ENCODE assay signal across 8 mouse cellular contexts in the genomic region with DNA sequence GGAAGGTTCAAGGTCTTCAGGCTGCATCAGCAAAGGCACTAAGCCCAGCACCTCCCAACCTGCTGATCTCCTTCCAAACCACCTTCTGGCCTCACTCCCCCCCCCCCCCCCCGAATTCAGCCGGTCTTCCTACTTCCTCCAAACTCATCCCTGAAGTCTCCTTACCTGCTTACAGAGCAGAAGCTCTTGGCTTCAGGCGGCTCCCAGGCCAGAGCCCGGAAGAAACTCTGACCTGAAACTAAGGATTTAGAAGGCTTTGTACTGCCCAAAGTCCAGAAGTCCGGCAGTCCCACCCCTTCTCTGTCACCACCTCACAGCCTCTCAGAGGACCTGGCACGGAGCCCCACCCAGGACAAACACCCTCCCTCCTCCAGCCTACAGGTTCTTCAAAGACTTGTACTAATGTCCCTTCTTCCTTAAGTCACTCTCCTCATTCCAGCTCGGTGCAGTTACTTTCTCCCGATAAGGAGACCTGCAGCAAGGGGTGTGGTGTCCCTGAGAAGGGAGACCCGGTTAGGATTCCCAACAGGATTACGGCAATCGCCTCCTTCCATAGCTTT. TPM values are rescaled to one million over a fixed set of nuclear protein-coding genes. Genes with fewer than 3 reads are reported as not detected.
DNase-seq lines count a peak whose midpoint lies in the region; ATAC-seq lines count a peak whose summit lies in the region.

No protein-coding gene starts in this region.

- DNase-seq in 3T3-L1 (ENCODE audit: low read depth, low spot score) (peak; percentile 65), MEL-GATA-1-ER (ENCODE audit: extremely low read depth, low read depth) (peak; percentile 13)
- DNase-seq in embryonic facial prominence, embryonic 10.5 days (ENCODE audit: low spot score) = no peak
- DNase-seq in heart, postnatal 4 days = peak; percentile 68
- no peak for DNase-seq in retina, postnatal 1 day
- no peak for DNase-seq in layer of hippocampus, adult 11-12 months (ENCODE audit: low spot score)

- ATAC-seq in limb, embryonic 12.5 days (ENCODE audit: insufficient number of reproducible peaks, insufficient read depth, low FRiP score, low TSS enrichment, low read depth) = no peak
- ATAC-seq in midbrain, embryonic 13.5 days = peak; percentile 16; the same call in 1 of the 2 replicates

- H3K27ac ChIP-seq in embryonic facial prominence, embryonic 10.5 days (replicated peaks) = peak overlapping the region; percentile 89
- H3K27ac ChIP-seq in limb, embryonic 12.5 days = 0 out of 2 replicates have a peak overlapping the region, but pooled peaks have one; percentile 51
- H3K27ac ChIP-seq in midbrain, embryonic 13.5 days = 0 out of 2 replicates have a peak overlapping the region, but pooled peaks have one; percentile 16

- no peaks in the 10 kb centered on the region for H3K9me3 ChIP-seq in embryonic facial prominence, embryonic 10.5 days
- no peaks in the 10 kb centered on the region for H3K9me3 ChIP-seq in limb, embryonic 12.5 days
- no peaks in the 10 kb centered on the region for H3K9me3 ChIP-seq in midbrain, embryonic 13.5 days

- peaks cover 52% of the 10 kb centered on the region for H3K36me3 ChIP-seq in embryonic facial prominence, embryonic 10.5 days (replicated peaks)
- peaks cover 41% of the 10 kb centered on the region for H3K36me3 ChIP-seq in limb, embryonic 12.5 days
- peaks cover 38% of the 10 kb centered on the region for H3K36me3 ChIP-seq in midbrain, embryonic 13.5 days

- peak overlapping the region; percentile 88 for H3K4me2 ChIP-seq in limb, embryonic 12.5 days
- H3K4me2 ChIP-seq in midbrain, embryonic 13.5 days (replicated peaks) = peak overlapping the region; percentile 89

- peak overlapping the region; percentile 78 for H3K4me3 ChIP-seq in embryonic facial prominence, embryonic 10.5 days
- H3K4me3 ChIP-seq in limb, embryonic 12.5 days (replicated peaks) = peak overlapping the region; percentile 77
- H3K4me3 ChIP-seq in midbrain, embryonic 13.5 days (replicated peaks) = peak overlapping the region; percentile 72

- WGBS in embryonic facial prominence, embryonic 10.5 days = 10% methylated on average over 11 of the region's 11 CpGs
- WGBS in limb, embryonic 12.5 days = 14% methylated on average over 10 of the region's 11 CpGs
- WGBS in midbrain, embryonic 13.5 days = 8% methylated on average over 11 of the region's 11 CpGs

- H3K9ac ChIP-seq in limb, embryonic 12.5 days (replicated peaks) = peak overlapping the region; percentile 66
- H3K9ac ChIP-seq in midbrain, embryonic 13.5 days (replicated peaks) = peak overlapping the region; percentile 81

- no peaks in the 10 kb centered on the region for H3K27me3 ChIP-seq in embryonic facial prominence, embryonic 10.5 days (replicated peaks; ENCODE audit: low read depth, poor library complexity, severe bottlenecking)
- no peaks in the 10 kb centered on the region for H3K27me3 ChIP-seq in limb, embryonic 12.5 days
- no peaks in the 10 kb centered on the region for H3K27me3 ChIP-seq in midbrain, embryonic 13.5 days

- peaks cover 37% of the 10 kb centered on the region for H3K4me1 ChIP-seq in embryonic facial prominence, embryonic 10.5 days
- H3K4me1 ChIP-seq in limb, embryonic 12.5 days (replicated peaks) = peaks cover 29% of the 10 kb centered on the region
- peaks cover 36% of the 10 kb centered on the region for H3K4me1 ChIP-seq in midbrain, embryonic 13.5 days (replicated peaks)

RNA-seq across cellular contexts. Expression of a gene that starts 0.8 kb away (rescaled TPM):
- polyA plus RNA-seq in embryonic facial prominence, embryonic 10.5 days (2016; fragmentation: Nextera tagmentation; extraction: Ambion mirVana) = 29.0 and 32.0 TPM in 2 replicates
- total RNA-seq in heart, postnatal 4 days (2021) = 10 to 100 TPM; 18.9 TPM
- polyA plus RNA-seq in limb, embryonic 12.5 days (2016; fragmentation: Nextera tagmentation; extraction: Ambion mirVana) = 27.2 and 27.6 TPM in 2 replicates
- polyA plus RNA-seq in midbrain, embryonic 13.5 days (2015; fragmentation: Nextera tagmentation; extraction: Ambion mirVana) = 49.1 and 54.1 TPM in 2 replicates

RNA-seq across cellular contexts. Expression of a gene that starts 1.0 kb away (rescaled TPM):
- polyA plus RNA-seq in embryonic facial prominence, embryonic 10.5 days (2016; fragmentation: Nextera tagmentation; extraction: Ambion mirVana) = 124 and 142 TPM in 2 replicates
- 100 to 1,000 TPM; 107 to 109 TPM for total RNA-seq in heart, postnatal 4 days (2021)
- polyA plus RNA-seq in limb, embryonic 12.5 days (2016; fragmentation: Nextera tagmentation; extraction: Ambion mirVana) = 99.5 and 112 TPM in 2 replicates
- 75.1 and 89.5 TPM in 2 replicates for polyA plus RNA-seq in midbrain, embryonic 13.5 days (2015; fragmentation: Nextera tagmentation; extraction: Ambion mirVana)

RNA-seq across cellular contexts. Expression of a gene that starts 5.1 kb away (rescaled TPM):
- 44.3 and 46.9 TPM in 2 replicates for polyA plus RNA-seq in embryonic facial prominence, embryonic 10.5 days (2016; fragmentation: Nextera tagmentation; extraction: Ambion mirVana)
- 10 to 100 TPM; 65.5 to 66.6 TPM for total RNA-seq in heart, postnatal 4 days (2021)
- polyA plus RNA-seq in limb, embryonic 12.5 days (2016; fragmentation: Nextera tagmentation; extraction: Ambion mirVana) = 56.1 and 60.1 TPM in 2 replicates
- 41.6 and 46.3 TPM in 2 replicates for polyA plus RNA-seq in midbrain, embryonic 13.5 days (2015; fragmentation: Nextera tagmentation; extraction: Ambion mirVana)

RNA-seq across cellular contexts. Expression of a gene that starts 15.7 kb away (rescaled TPM):
- polyA plus RNA-seq in embryonic facial prominence, embryonic 10.5 days (2016; fragmentation: Nextera tagmentation; extraction: Ambion mirVana) = 92.5 and 95.1 TPM in 2 replicates
- total RNA-seq in heart, postnatal 4 days (2021) = 10 to 100 TPM; 34.8 to 36.2 TPM
- polyA plus RNA-seq in limb, embryonic 12.5 days (2016; fragmentation: Nextera tagmentation; extraction: Ambion mirVana) = 156 and 165 TPM in 2 replicates
- 33.4 and 37.5 TPM in 2 replicates for polyA plus RNA-seq in midbrain, embryonic 13.5 days (2015; fragmentation: Nextera tagmentation; extraction: Ambion mirVana)

RNA-seq across cellular contexts. Expression of a gene that starts 29.2 kb away (rescaled TPM):
- polyA plus RNA-seq in embryonic facial prominence, embryonic 10.5 days (2016; fragmentation: Nextera tagmentation; extraction: Ambion mirVana) = 61.4 and 68.9 TPM in 2 replicates
- total RNA-seq in heart, postnatal 4 days (2021) = 10 to 100 TPM; 16.7 TPM
- 68.8 and 70.0 TPM in 2 replicates for polyA plus RNA-seq in limb, embryonic 12.5 days (2016; fragmentation: Nextera tagmentation; extraction: Ambion mirVana)
- 48.1 and 49.9 TPM in 2 replicates for polyA plus RNA-seq in midbrain, embryonic 13.5 days (2015; fragmentation: Nextera tagmentation; extraction: Ambion mirVana)

Comparison
In these comparisons a context has a peak if more than half of its experiments do, and no peak if none do; other contexts are left out.
1. DNase-seq: peak in 3T3-L1 (single experiment), MEL-GATA-1-ER (single experiment) and heart, postnatal 4 days (single experiment); none in embryonic facial prominence, embryonic 10.5 days (single experiment), retina, postnatal 1 day (single experiment) and layer of hippocampus, adult 11-12 months (single experiment).
2. H3K27ac ChIP-seq: peak in every context shown above with its lines; median percentile 89 in embryonic facial prominence, embryonic 10.5 days; 51 in limb, embryonic 12.5 days; 16 in midbrain, embryonic 13.5 days.
3. Peak in every context shown above with its lines, with median percentiles within 50 percentile points of each other: H3K4me3 ChIP-seq.